Mouse (Mus musculus): ENCODE measurements around the gene Fam133b.

GRCm38 (mm10) chr5:3541871-3542270 lies 1.8 kb upstream of the Fam133b start:
- TF ChIP-seq E2F4 (IDR thresholded peaks at IDR 0.05; ENCODE audit: insufficient read depth) (no peak), TCF12 (IDR thresholded peaks at IDR 0.05; ENCODE audit: insufficient read depth, poor library complexity, severe bottlenecking) (no peak), POLR2A (IDR thresholded peaks at IDR 0.05; ENCODE audit: insufficient read length, low read depth) (no peak), SRF (IDR thresholded peaks at IDR 0.05; ENCODE audit: control insufficient read depth, insufficient read length, low read depth) (no peak), USF1 (IDR thresholded peaks at IDR 0.05; ENCODE audit: low read depth) (no peak), MYOD1 (IDR thresholded peaks at IDR 0.05; ENCODE audit: control insufficient read depth in 1 of 3, insufficient read length in 2 of 3, low read depth in 2 of 3) (no peak), POLR2AphosphoS2 (IDR thresholded peaks at IDR 0.05; ENCODE audit: insufficient read length, low read depth) (no peak), MAX (IDR thresholded peaks at IDR 0.05; ENCODE audit: low read depth) (no peak), REST (IDR thresholded peaks at IDR 0.05; ENCODE audit: insufficient read depth, insufficient read length) (no peak)

Data from myocyte (in vitro differentiated cells).